Mouse (Mus musculus): ENCODE measurements around the gene Mybph. TPM values are rescaled to one million over a fixed set of nuclear protein-coding genes. Genes with fewer than 3 reads are reported as not detected.

Gene Mybph
- not detected in 2 replicates for polyA plus RNA-seq (2015; fragmentation: Nextera tagmentation; extraction: Ambion mirVana)

GRCm38 (mm10) chr1:134193126-134193525 is at the start of gene Mybph:
Mybph (plus strand) TSS chr1:134193448.
- no peaks in the 10 kb centered on the region for H3K27me3 ChIP-seq
- no peaks in the 10 kb centered on the region for H3K36me3 ChIP-seq
- H3K27ac ChIP-seq (replicated peaks) = no peak within 1 kb of the TSS
- peaks cover 26% of the 10 kb centered on the region for H3K4me1 ChIP-seq
- no peak for ATAC-seq (replicated peaks)
- H3K4me2 ChIP-seq (replicated peaks) = no peak within 1 kb of the TSS
- no peak within 1 kb of the TSS for H3K9ac ChIP-seq (replicated peaks)
- 62% methylated on average over 1 of the region's 1 CpGs for WGBS
- H3K4me3 ChIP-seq = no peak within 1 kb of the TSS
- H3K9me3 ChIP-seq = no peaks in the 10 kb centered on the region

- WGBS = 83% methylated on average over 8 of the region's 8 CpGs
- Histone ChIP-seq H3K9ac (replicated peaks) (no peak overlapping the region), H3K4me2 (replicated peaks) (no peak overlapping the region), H3K36me3 (no peaks in the 10 kb centered on the region), H3K27ac (replicated peaks) (no peak overlapping the region), H3K9me3 (no peaks in the 10 kb centered on the region), H3K4me1 (peaks cover 11% of the 10 kb centered on the region), H3K4me3 (no peak overlapping the region), H3K27me3 (no peaks in the 10 kb centered on the region)
- no peak for ATAC-seq (replicated peaks)
These were observed 47.2 kb upstream of the Mybph start for GRCm38 (mm10) chr1:134146066-134146465.

GRCm38 (mm10) chr1:134150076-134150475 is 43.2 kb upstream of the Mybph start:
- no peak overlapping the region for H3K9ac ChIP-seq (replicated peaks)
- H3K4me2 ChIP-seq (replicated peaks) = no peak overlapping the region
- H3K4me3 ChIP-seq = no peak overlapping the region
- 64% methylated on average over 8 of the region's 8 CpGs for WGBS
- H3K4me1 ChIP-seq = no peaks in the 10 kb centered on the region
- no peaks in the 10 kb centered on the region for H3K27me3 ChIP-seq
- no peaks in the 10 kb centered on the region; the same call in 1 of the 2 replicates for H3K9me3 ChIP-seq
- H3K27ac ChIP-seq (replicated peaks) = no peak overlapping the region
- H3K36me3 ChIP-seq = no peaks in the 10 kb centered on the region
- ATAC-seq (replicated peaks) = no peak

GRCm38 (mm10) chr1:134150745-134151144 is 42.5 kb upstream of the Mybph start:
- H3K36me3 ChIP-seq = no peaks in the 10 kb centered on the region
- ATAC-seq (replicated peaks) = no peak
- H3K27me3 ChIP-seq = no peaks in the 10 kb centered on the region
- no peak overlapping the region for H3K9ac ChIP-seq (replicated peaks)
- H3K4me3 ChIP-seq = no peak overlapping the region
- no peaks in the 10 kb centered on the region; the same call in 1 of the 2 replicates for H3K9me3 ChIP-seq
- H3K27ac ChIP-seq (replicated peaks) = no peak overlapping the region
- 92% methylated on average over 9 of the region's 9 CpGs for WGBS
- H3K4me1 ChIP-seq = no peaks in the 10 kb centered on the region
- H3K4me2 ChIP-seq (replicated peaks) = no peak overlapping the region

- ATAC-seq (replicated peaks) = peak; percentile 88
- Histone ChIP-seq H3K4me3 (no peak overlapping the region), H3K4me2 (replicated peaks) (no peak overlapping the region), H3K27me3 (no peaks in the 10 kb centered on the region), H3K36me3 (no peaks in the 10 kb centered on the region), H3K9ac (replicated peaks) (no peak overlapping the region), H3K27ac (replicated peaks) (no peak overlapping the region), H3K4me1 (no peaks in the 10 kb centered on the region), H3K9me3 (no peaks in the 10 kb centered on the region; the same call in 1 of the 2 replicates)
- 33% methylated on average over 13 of the region's 13 CpGs for WGBS
These were observed 41.4 kb upstream of the Mybph start for GRCm38 (mm10) chr1:134151655-134152412.

- Histone ChIP-seq H3K36me3 (no peaks in the 10 kb centered on the region), H3K4me1 (no peaks in the 10 kb centered on the region), H3K9ac (replicated peaks) (no peak overlapping the region), H3K27me3 (no peaks in the 10 kb centered on the region), H3K4me3 (no peak overlapping the region), H3K9me3 (no peaks in the 10 kb centered on the region; the same call in 1 of the 2 replicates), H3K4me2 (replicated peaks) (no peak overlapping the region), H3K27ac (replicated peaks) (no peak overlapping the region)
- ATAC-seq (replicated peaks) = no peak
- WGBS = 82% methylated on average over 21 of the region's 21 CpGs
These were observed 40.3 kb upstream of the Mybph start for GRCm38 (mm10) chr1:134152626-134153590.

GRCm38 (mm10) chr1:134154121-134154520 is 39.1 kb upstream of the Mybph start:
- Histone ChIP-seq H3K4me1 (no peaks in the 10 kb centered on the region), H3K36me3 (no peaks in the 10 kb centered on the region), H3K4me3 (no peak overlapping the region), H3K9ac (replicated peaks) (no peak overlapping the region), H3K9me3 (no peaks in the 10 kb centered on the region; the same call in 1 of the 2 replicates), H3K27me3 (no peaks in the 10 kb centered on the region), H3K27ac (replicated peaks) (no peak overlapping the region), H3K4me2 (replicated peaks) (no peak overlapping the region)
- ATAC-seq (replicated peaks) = no peak
- 82% methylated on average over 3 of the region's 3 CpGs for WGBS

- H3K36me3 ChIP-seq = no peaks in the 10 kb centered on the region
- 62% methylated on average over 3 of the region's 3 CpGs for WGBS
These were observed 38.6 kb upstream of the Mybph start for GRCm38 (mm10) chr1:134154655-134155054.

GRCm38 (mm10) chr1:134160404-134160803 is 32.8 kb upstream of the Mybph start:
- Histone ChIP-seq H3K36me3 (no peaks in the 10 kb centered on the region), H3K4me3 (no peak overlapping the region), H3K27me3 (no peaks in the 10 kb centered on the region), H3K4me2 (replicated peaks) (no peak overlapping the region), H3K9me3 (no peaks in the 10 kb centered on the region), H3K27ac (replicated peaks) (no peak overlapping the region), H3K4me1 (no peaks in the 10 kb centered on the region), H3K9ac (replicated peaks) (no peak overlapping the region)
- no peak for ATAC-seq (replicated peaks)
- 87% methylated on average over 3 of the region's 3 CpGs for WGBS

More at GRCm38 (mm10) chr1:134154655-134155054, 38.6 kb upstream of the Mybph start:
- H3K4me3 ChIP-seq = no peak overlapping the region
- no peaks in the 10 kb centered on the region for H3K4me1 ChIP-seq
- no peak overlapping the region for H3K27ac ChIP-seq (replicated peaks)
- H3K27me3 ChIP-seq = no peaks in the 10 kb centered on the region
- H3K4me2 ChIP-seq (replicated peaks) = no peak overlapping the region
- ATAC-seq (replicated peaks) = no peak
- H3K9ac ChIP-seq (replicated peaks) = no peak overlapping the region
- H3K9me3 ChIP-seq = no peaks in the 10 kb centered on the region; the same call in 1 of the 2 replicates

- Histone ChIP-seq H3K9ac (replicated peaks) (no peak overlapping the region), H3K9me3 (no peaks in the 10 kb centered on the region), H3K27me3 (no peaks in the 10 kb centered on the region), H3K4me3 (no peak overlapping the region), H3K4me1 (no peaks in the 10 kb centered on the region), H3K4me2 (replicated peaks) (no peak overlapping the region), H3K27ac (replicated peaks) (no peak overlapping the region), H3K36me3 (no peaks in the 10 kb centered on the region)
- 74% methylated on average over 6 of the region's 6 CpGs for WGBS
- ATAC-seq (replicated peaks) = no peak
These were observed 31.8 kb upstream of the Mybph start for GRCm38 (mm10) chr1:134161399-134161798.

GRCm38 (mm10) chr1:134162510-134163225 is 30.6 kb upstream of the Mybph start:
- no peak overlapping the region for H3K4me3 ChIP-seq
- no peak for ATAC-seq (replicated peaks)

More at GRCm38 (mm10) chr1:134162510-134163225, 30.6 kb upstream of the Mybph start:
- Histone ChIP-seq H3K4me1 (no peaks in the 10 kb centered on the region), H3K27ac (replicated peaks) (no peak overlapping the region), H3K27me3 (no peaks in the 10 kb centered on the region), H3K36me3 (no peaks in the 10 kb centered on the region), H3K9me3 (no peaks in the 10 kb centered on the region), H3K4me2 (replicated peaks) (no peak overlapping the region), H3K9ac (replicated peaks) (no peak overlapping the region)
- WGBS = 89% methylated on average over 6 of the region's 6 CpGs
